Mouse (Mus musculus): ENCODE measurements at regions not wholly inside any gene's neighbourhood (a gene's known extent, or its start where the extent isn't known, plus 50 kb on each side); places are given as distances from the start of the nearest gene placed in this dataset.

GRCm38 (mm10) chr4:137181252-137181651 lies 96.0 kb upstream of the Wnt4 start:
- Histone ChIP-seq H3K4me3 (ENCODE audit: low read depth, low read length) (no peak overlapping the region), H3K9ac (ENCODE audit: low read length) (no peak overlapping the region), H3K4me2 (ENCODE audit: low read depth, severe bottlenecking) (no peak overlapping the region), H3K4me1 (ENCODE audit: control insufficient read depth, insufficient read depth, low read length) (peaks cover 18% of the 10 kb centered on the region), H3K27ac (replicated peaks; ENCODE audit: low read depth, low read length) (no peak overlapping the region), H3K36me3 (ENCODE audit: control insufficient read depth, insufficient read depth, low read length) (no peaks in the 10 kb centered on the region), H3K27me3 (ENCODE audit: control insufficient read depth, insufficient read depth, low read length) (no peaks in the 10 kb centered on the region), H3K9me3 (ENCODE audit: control insufficient read depth, low read length) (no peaks in the 10 kb centered on the region)
- ATAC-seq (ENCODE audit: insufficient number of reproducible peaks, low FRiP score, low TSS enrichment, low read depth) (no peak), DNase-seq (ENCODE audit: low spot score) (no peak)
- WGBS: 64% methylated on average over 8 of the region's 8 CpGs

- no peak overlapping the region for H3K27ac ChIP-seq (replicated peaks; ENCODE audit: low read depth, low read length)
- no peak for DNase-seq (ENCODE audit: low spot score)
- peaks cover 18% of the 10 kb centered on the region for H3K4me1 ChIP-seq (ENCODE audit: control insufficient read depth, insufficient read depth, low read length)
- no peak overlapping the region for H3K4me3 ChIP-seq (ENCODE audit: low read depth, low read length)
- H3K36me3 ChIP-seq (ENCODE audit: control insufficient read depth, insufficient read depth, low read length): no peaks in the 10 kb centered on the region
- no peak overlapping the region for H3K9ac ChIP-seq (ENCODE audit: low read length)
- no peaks in the 10 kb centered on the region for H3K27me3 ChIP-seq (ENCODE audit: control insufficient read depth, insufficient read depth, low read length)
- no peak overlapping the region for H3K4me2 ChIP-seq (ENCODE audit: low read depth, severe bottlenecking)
- 78% methylated on average over 2 of the region's 2 CpGs for whole genome bisulfite sequencing
- no peak for ATAC-seq (ENCODE audit: insufficient number of reproducible peaks, low FRiP score, low TSS enrichment, low read depth)
- no peaks in the 10 kb centered on the region for H3K9me3 ChIP-seq (ENCODE audit: control insufficient read depth, low read length)
Observed at GRCm38 (mm10) chr4:137180083-137180482, 97.2 kb upstream of the Wnt4 start.

GRCm38 (mm10) chr4:137178833-137179232 lies 98.5 kb upstream of the Wnt4 start:
- DNase-seq (ENCODE audit: low spot score) (no peak), ATAC-seq (ENCODE audit: insufficient number of reproducible peaks, low FRiP score, low TSS enrichment, low read depth) (no peak)
- no peaks in the 10 kb centered on the region for H3K27me3 ChIP-seq (ENCODE audit: control insufficient read depth, insufficient read depth, low read length)
- H3K9ac ChIP-seq (ENCODE audit: low read length): no peak overlapping the region
- H3K36me3 ChIP-seq (ENCODE audit: control insufficient read depth, insufficient read depth, low read length): no peaks in the 10 kb centered on the region
- no peak overlapping the region for H3K4me2 ChIP-seq (ENCODE audit: low read depth, severe bottlenecking)
- H3K27ac ChIP-seq (replicated peaks; ENCODE audit: low read depth, low read length): no peak overlapping the region
- no peaks in the 10 kb centered on the region for H3K9me3 ChIP-seq (ENCODE audit: control insufficient read depth, low read length)
- H3K4me1 ChIP-seq (ENCODE audit: control insufficient read depth, insufficient read depth, low read length): peaks cover 9% of the 10 kb centered on the region
- no peak overlapping the region for H3K4me3 ChIP-seq (ENCODE audit: low read depth, low read length)
- 77% methylated on average over 3 of the region's 3 CpGs for WGBS

- DNase-seq (ENCODE audit: low spot score) (no peak), ATAC-seq (ENCODE audit: insufficient number of reproducible peaks, low FRiP score, low TSS enrichment, low read depth) (no peak)
- H3K27ac ChIP-seq (replicated peaks; ENCODE audit: low read depth, low read length): no peak overlapping the region
- 30% methylated on average over 9 of the region's 9 CpGs for WGBS
- no peak overlapping the region for H3K4me3 ChIP-seq (ENCODE audit: low read depth, low read length)
- H3K4me1 ChIP-seq (ENCODE audit: control insufficient read depth, insufficient read depth, low read length): no peaks in the 10 kb centered on the region
- H3K9me3 ChIP-seq (ENCODE audit: control insufficient read depth, low read length): no peaks in the 10 kb centered on the region
- no peaks in the 10 kb centered on the region for H3K36me3 ChIP-seq (ENCODE audit: control insufficient read depth, insufficient read depth, low read length)
- H3K27me3 ChIP-seq (ENCODE audit: control insufficient read depth, insufficient read depth, low read length): peaks cover 9% of the 10 kb centered on the region
- no peak overlapping the region for H3K9ac ChIP-seq (ENCODE audit: low read length)
- H3K4me2 ChIP-seq (ENCODE audit: low read depth, severe bottlenecking): peak overlapping the region; percentile 14; the same call in 1 of the 2 replicates
Observed at GRCm38 (mm10) chr4:137164933-137165332, 112.4 kb upstream of the Wnt4 start.

GRCm38 (mm10) chr4:137164429-137164828 lies 112.9 kb upstream of the Wnt4 start:
- DNase-seq (ENCODE audit: low spot score): peak; percentile 94
- no peak overlapping the region for H3K27ac ChIP-seq (replicated peaks; ENCODE audit: low read depth, low read length)
- peak overlapping the region; percentile 14; the same call in 1 of the 2 replicates for H3K4me2 ChIP-seq (ENCODE audit: low read depth, severe bottlenecking)
- no peak for ATAC-seq (ENCODE audit: insufficient number of reproducible peaks, low FRiP score, low TSS enrichment, low read depth)
- H3K9ac ChIP-seq (ENCODE audit: low read length): no peak overlapping the region
- H3K4me1 ChIP-seq (ENCODE audit: control insufficient read depth, insufficient read depth, low read length): no peaks in the 10 kb centered on the region
- H3K36me3 ChIP-seq (ENCODE audit: control insufficient read depth, insufficient read depth, low read length): no peaks in the 10 kb centered on the region
- WGBS: 5% methylated on average over 12 of the region's 12 CpGs
- H3K4me3 ChIP-seq (ENCODE audit: low read depth, low read length): no peak overlapping the region
- peaks cover 9% of the 10 kb centered on the region for H3K27me3 ChIP-seq (ENCODE audit: control insufficient read depth, insufficient read depth, low read length)
- no peaks in the 10 kb centered on the region for H3K9me3 ChIP-seq (ENCODE audit: control insufficient read depth, low read length)

GRCm38 (mm10) chr4:137163962-137164361 lies 113.3 kb upstream of the Wnt4 start:
- Histone ChIP-seq H3K9me3 (ENCODE audit: control insufficient read depth, low read length) (no peaks in the 10 kb centered on the region), H3K9ac (ENCODE audit: low read length) (0 out of 2 replicates have a peak overlapping the region, but pooled peaks have one; percentile 7), H3K36me3 (ENCODE audit: control insufficient read depth, insufficient read depth, low read length) (no peaks in the 10 kb centered on the region), H3K4me1 (ENCODE audit: control insufficient read depth, insufficient read depth, low read length) (no peaks in the 10 kb centered on the region), H3K4me2 (ENCODE audit: low read depth, severe bottlenecking) (no peak overlapping the region), H3K4me3 (ENCODE audit: low read depth, low read length) (no peak overlapping the region), H3K27ac (replicated peaks; ENCODE audit: low read depth, low read length) (no peak overlapping the region), H3K27me3 (ENCODE audit: control insufficient read depth, insufficient read depth, low read length) (peaks cover 9% of the 10 kb centered on the region)
- ATAC-seq (ENCODE audit: insufficient number of reproducible peaks, low FRiP score, low TSS enrichment, low read depth): no peak
- DNase-seq (ENCODE audit: low spot score): no peak
- 60% methylated on average over 12 of the region's 12 CpGs for WGBS

- no peaks in the 10 kb centered on the region for H3K36me3 ChIP-seq (ENCODE audit: control insufficient read depth, insufficient read depth, low read length)
- ATAC-seq (ENCODE audit: insufficient number of reproducible peaks, low FRiP score, low TSS enrichment, low read depth) (no peak), DNase-seq (ENCODE audit: low spot score) (no peak)
- H3K9me3 ChIP-seq (ENCODE audit: control insufficient read depth, low read length): no peaks in the 10 kb centered on the region
- H3K27me3 ChIP-seq (ENCODE audit: control insufficient read depth, insufficient read depth, low read length): peaks cover 9% of the 10 kb centered on the region
- 78% methylated on average over 7 of the region's 7 CpGs for WGBS
- no peak overlapping the region for H3K9ac ChIP-seq (ENCODE audit: low read length)
- 0 out of 2 replicates have a peak, but pooled peaks cover 5% of the 10 kb centered on the region for H3K4me1 ChIP-seq (ENCODE audit: control insufficient read depth, insufficient read depth, low read length)
- H3K4me3 ChIP-seq (ENCODE audit: low read depth, low read length): no peak overlapping the region
- H3K27ac ChIP-seq (replicated peaks; ENCODE audit: low read depth, low read length): no peak overlapping the region
- H3K4me2 ChIP-seq (ENCODE audit: low read depth, severe bottlenecking): no peak overlapping the region
Observed at GRCm38 (mm10) chr4:137160526-137160925, 111.9 kb upstream of the Zbtb40 start.

GRCm38 (mm10) chr4:137158201-137158600 lies 109.6 kb upstream of the Zbtb40 start:
- H3K27ac ChIP-seq (replicated peaks; ENCODE audit: low read depth, low read length): no peak overlapping the region
- H3K4me2 ChIP-seq (ENCODE audit: low read depth, severe bottlenecking): no peak overlapping the region
- DNase-seq (ENCODE audit: low spot score) (no peak), ATAC-seq (ENCODE audit: insufficient number of reproducible peaks, low FRiP score, low TSS enrichment, low read depth) (no peak)
- no peak overlapping the region for H3K4me3 ChIP-seq (ENCODE audit: low read depth, low read length)
- H3K9ac ChIP-seq (ENCODE audit: low read length): no peak overlapping the region
- 0 out of 2 replicates have a peak, but pooled peaks cover 5% of the 10 kb centered on the region for H3K4me1 ChIP-seq (ENCODE audit: control insufficient read depth, insufficient read depth, low read length)
- peaks cover 2% of the 10 kb centered on the region; the same call in 1 of the 2 replicates for H3K27me3 ChIP-seq (ENCODE audit: control insufficient read depth, insufficient read depth, low read length)
- H3K9me3 ChIP-seq (ENCODE audit: control insufficient read depth, low read length): no peaks in the 10 kb centered on the region
- no peaks in the 10 kb centered on the region for H3K36me3 ChIP-seq (ENCODE audit: control insufficient read depth, insufficient read depth, low read length)
- WGBS: 47% methylated on average over 9 of the region's 9 CpGs

GRCm38 (mm10) chr4:137156441-137157105 lies 108.0 kb upstream of the Zbtb40 start:
- no peak overlapping the region for H3K4me2 ChIP-seq (ENCODE audit: low read depth, severe bottlenecking)
- no peak overlapping the region for H3K9ac ChIP-seq (ENCODE audit: low read length)
- H3K4me3 ChIP-seq (ENCODE audit: low read depth, low read length): no peak overlapping the region
- no peaks in the 10 kb centered on the region for H3K36me3 ChIP-seq (ENCODE audit: control insufficient read depth, insufficient read depth, low read length)
- H3K27ac ChIP-seq (replicated peaks; ENCODE audit: low read depth, low read length): no peak overlapping the region
- no peaks in the 10 kb centered on the region for H3K9me3 ChIP-seq (ENCODE audit: control insufficient read depth, low read length)
- 62% methylated on average over 11 of the region's 11 CpGs for WGBS
- 0 out of 2 replicates have a peak, but pooled peaks cover 5% of the 10 kb centered on the region for H3K4me1 ChIP-seq (ENCODE audit: control insufficient read depth, insufficient read depth, low read length)
- DNase-seq (ENCODE audit: low spot score) (no peak), ATAC-seq (ENCODE audit: insufficient number of reproducible peaks, low FRiP score, low TSS enrichment, low read depth) (no peak)
- no peaks in the 10 kb centered on the region for H3K27me3 ChIP-seq (ENCODE audit: control insufficient read depth, insufficient read depth, low read length)
